9 mouse cellular contexts compared by ENCODE assay signal in the genomic region with DNA sequence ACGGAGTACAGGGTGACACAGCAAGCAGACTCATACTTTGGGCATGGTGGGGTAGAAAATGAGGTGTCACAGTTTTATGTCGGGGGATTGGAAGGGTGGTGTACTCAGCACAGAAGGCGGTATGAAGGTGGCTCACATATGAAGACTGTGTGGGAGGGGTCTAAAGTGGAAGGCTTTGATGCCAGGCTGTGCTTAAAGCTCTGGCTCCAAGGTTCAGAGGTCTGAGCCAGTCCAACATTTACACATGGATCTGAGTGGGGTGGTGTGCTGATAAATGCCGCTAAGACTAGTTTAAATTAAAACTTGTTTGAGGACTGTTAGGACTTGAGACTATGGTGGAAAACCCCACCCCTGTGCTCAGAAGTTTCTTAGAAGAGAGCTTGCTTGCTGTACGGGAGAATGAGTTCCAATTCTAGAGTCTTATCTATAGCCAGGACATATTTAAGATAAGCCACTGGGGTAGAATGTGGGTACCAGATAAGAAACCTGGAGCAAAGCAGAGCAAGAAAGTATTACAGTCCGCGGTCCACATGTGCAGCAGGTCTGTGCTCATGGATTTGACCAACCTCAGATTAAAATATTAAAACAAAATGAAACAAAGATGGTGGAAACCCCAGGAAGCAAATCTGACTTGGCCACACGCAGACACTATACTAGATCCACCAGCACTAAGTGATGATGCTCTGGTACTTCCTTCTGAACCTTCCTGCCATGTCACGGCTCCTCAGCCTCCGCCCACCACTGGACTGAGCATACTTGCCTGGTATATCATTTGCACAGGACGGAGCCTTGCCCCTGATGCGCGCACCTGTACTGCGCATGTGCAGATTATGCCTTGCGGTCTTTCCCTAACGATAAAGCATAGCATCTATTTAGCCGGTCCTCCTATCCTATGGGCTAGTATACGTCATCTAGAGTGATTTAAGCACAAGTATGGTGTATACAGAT. TPM values are rescaled to one million over a fixed set of nuclear protein-coding genes. Genes with fewer than 3 reads are reported as not detected.
A peak's percentile ranks its signal among the peaks of the same experiment; 100 is the strongest.
DNase-seq lines count a peak whose midpoint lies in the region; ATAC-seq and TF ChIP-seq lines count a peak whose summit lies in the region.
"Had no signal": no experiment of that assay in that cellular context is flagged by ENCODE, and none has a peak within 500 bp of the region (broad histone marks: within the 10 kb centered on the region; RNA-seq: fewer than 3 reads in every experiment).

No protein-coding gene starts in this region.

- no peaks in the 10 kb centered on the region for H3K27me3 ChIP-seq in lung, embryonic 14.5 days (ENCODE audit: insufficient read depth, low read length)
- H3K27me3 ChIP-seq in liver, embryonic 15.5 days = peaks cover 5% of the 10 kb centered on the region; the same call in 1 of the 2 replicates
- no peaks in the 10 kb centered on the region for H3K27me3 ChIP-seq in stomach, embryonic 16.5 days (ENCODE audit: control insufficient read depth, insufficient read depth, low read length)

- no peak overlapping the region for H3K9ac ChIP-seq in lung, embryonic 14.5 days
- H3K9ac ChIP-seq in liver, embryonic 15.5 days = peak overlapping the region; percentile 64
- no peak overlapping the region for H3K9ac ChIP-seq in stomach, embryonic 16.5 days (ENCODE audit: low read length)

- 71% methylated on average over 18 of the region's 18 CpGs for WGBS in lung, embryonic 14.5 days
- 24% methylated on average over 18 of the region's 18 CpGs for WGBS in liver, embryonic 15.5 days (ENCODE audit: insufficient replicate concordance)
- 73% methylated on average over 18 of the region's 18 CpGs for WGBS in stomach, embryonic 16.5 days

- H3K4me1 ChIP-seq in lung, embryonic 14.5 days (ENCODE audit: insufficient read depth) = no peaks in the 10 kb centered on the region
- peaks cover 95% of the 10 kb centered on the region for H3K4me1 ChIP-seq in liver, embryonic 15.5 days (replicated peaks)
- H3K4me1 ChIP-seq in stomach, embryonic 16.5 days (ENCODE audit: control insufficient read depth, insufficient read depth, low read length) = peaks cover 23% of the 10 kb centered on the region; the same call in 1 of the 2 replicates

- peak overlapping the region; percentile 63 for H3K27ac ChIP-seq in lung, embryonic 14.5 days (ENCODE audit: low read depth)
- H3K27ac ChIP-seq in liver, embryonic 15.5 days (replicated peaks) = peak overlapping the region; percentile 100
- peak overlapping the region; percentile 78 for H3K27ac ChIP-seq in stomach, embryonic 16.5 days (ENCODE audit: low read length)

- DNase-seq in lung, embryonic 14.5 days = peak; percentile 31
- no peak for DNase-seq in lung, postnatal 25 days (ENCODE audit: low spot score)
- DNase-seq in layer of hippocampus, postnatal 14 days (ENCODE audit: low spot score in 2 of 2) = no peak
- no peak for DNase-seq in frontal cortex, postnatal 14 days (ENCODE audit: low spot score in 2 of 2)
- DNase-seq: cerebellum, adult 9-11 months; gastrocnemius, postnatal 10 days had no signal

- no peak overlapping the region for H3K4me3 ChIP-seq in lung, embryonic 14.5 days (ENCODE audit: low read depth, low read length)
- H3K4me3 ChIP-seq in liver, embryonic 15.5 days (replicated peaks) = peak overlapping the region; percentile 42
- H3K4me3 ChIP-seq in stomach, embryonic 16.5 days (replicated peaks; ENCODE audit: low read length) = no peak overlapping the region

- TF ChIP-seq CTCF in lung, embryonic 14.5 days (IDR thresholded peaks at IDR 0.05; ENCODE audit: low read depth) = no peak

- no peaks in the 10 kb centered on the region for H3K36me3 ChIP-seq in lung, embryonic 14.5 days (ENCODE audit: insufficient read depth)
- no peaks in the 10 kb centered on the region for H3K36me3 ChIP-seq in liver, embryonic 15.5 days (replicated peaks)
- H3K36me3 ChIP-seq in stomach, embryonic 16.5 days (ENCODE audit: control insufficient read depth, insufficient read depth, low read length) = no peaks in the 10 kb centered on the region

- H3K9me3 ChIP-seq in lung, embryonic 14.5 days (ENCODE audit: low read depth, low read length) = no peaks in the 10 kb centered on the region
- no peaks in the 10 kb centered on the region for H3K9me3 ChIP-seq in liver, embryonic 15.5 days (replicated peaks)
- no peaks in the 10 kb centered on the region for H3K9me3 ChIP-seq in stomach, embryonic 16.5 days (replicated peaks; ENCODE audit: control insufficient read depth, low read length)

- peak; percentile 58 for ATAC-seq in lung, embryonic 14.5 days (ENCODE audit: insufficient read depth)
- ATAC-seq in erythroblast, adult 5-6 weeks (replicated peaks; ENCODE audit: low FRiP score, poor library complexity, severe bottlenecking) = peak; percentile 77
- peak; percentile 84 for ATAC-seq in liver, embryonic 15.5 days (ENCODE audit: insufficient read depth)
- peak; percentile 83 for ATAC-seq in stomach, embryonic 16.5 days (ENCODE audit: insufficient read depth, low FRiP score)

- no peak overlapping the region; the same call in 1 of the 2 replicates for H3K4me2 ChIP-seq in lung, embryonic 14.5 days
- peak overlapping the region; percentile 69 for H3K4me2 ChIP-seq in liver, embryonic 15.5 days
- H3K4me2 ChIP-seq in stomach, embryonic 16.5 days (ENCODE audit: low read depth, low read length) = no peak overlapping the region

RNA-seq across cellular contexts. Expression of a gene that starts 48.2 kb away (rescaled TPM):
- polyA plus RNA-seq in lung, embryonic 14.5 days (2014; fragmentation: Nextera tagmentation; extraction: Ambion mirVana) = 18.2 and 20.8 TPM in 2 replicates
- total RNA-seq in erythroblast, adult 5-6 weeks (2015; ENCODE audit: low replicate concordance) = 127 and 168 TPM in 2 replicates
- 72.9 and 90.6 TPM in 2 replicates for total RNA-seq in erythroblast, adult 5-6 weeks (2017; ENCODE audit: low replicate concordance)
- 18.0 and 23.4 TPM in 2 replicates for polyA plus RNA-seq in liver, embryonic 15.5 days (2015; fragmentation: Nextera tagmentation; extraction: Ambion mirVana)
- polyA plus RNA-seq in stomach, embryonic 16.5 days (2015; fragmentation: Nextera tagmentation; extraction: Ambion mirVana) = 21.5 and 21.6 TPM in 2 replicates
- 10 to 100 TPM; 60.4 to 62.3 TPM for total RNA-seq in layer of hippocampus, postnatal 14 days (2021)

RNA-seq across cellular contexts. Expression of a gene that starts 48.9 kb away (rescaled TPM):
- 2.7 and 3.4 TPM in 2 replicates for polyA plus RNA-seq in lung, embryonic 14.5 days (2014; fragmentation: Nextera tagmentation; extraction: Ambion mirVana)
- total RNA-seq in erythroblast, adult 5-6 weeks (2015; ENCODE audit: low replicate concordance) = 55.9 and 63.7 TPM in 2 replicates
- 83.5 and 85.7 TPM in 2 replicates for total RNA-seq in erythroblast, adult 5-6 weeks (2017; ENCODE audit: low replicate concordance)
- 9.0 and 10.4 TPM in 2 replicates for polyA plus RNA-seq in liver, embryonic 15.5 days (2015; fragmentation: Nextera tagmentation; extraction: Ambion mirVana)
- polyA plus RNA-seq in stomach, embryonic 16.5 days (2015; fragmentation: Nextera tagmentation; extraction: Ambion mirVana) = 4.4 TPM in 2 replicates
- total RNA-seq in layer of hippocampus, postnatal 14 days (2021) = 1 to 10 TPM; 1.9 to 3.1 TPM
